Mouse (Mus musculus): Measurements from ENCODE around the gene Jagn1. TPM values are rescaled to one million over a fixed set of nuclear protein-coding genes. Genes with fewer than 3 reads are reported as not detected.

Gene Jagn1
- total and polyA plus RNA-seq, 3 experiments, result 80.6 to 95.6 TPM; not detected in 1

- no peaks in the 10 kb centered on the region for H3K4me1 ChIP-seq (ENCODE audit: control insufficient read depth in 1 of 2, insufficient read depth in 2 of 2, low read length in 2 of 2)
- no peak overlapping the region for H3K9ac ChIP-seq (ENCODE audit: control insufficient read depth, low read depth, low read length, poor library complexity, severe bottlenecking)
- no peak overlapping the region for H3K4me3 ChIP-seq (ENCODE audit: control insufficient read depth in 1 of 2, insufficient read depth in 1 of 2, low read depth in 2 of 2, low read length in 2 of 2)
- H3K9me3 ChIP-seq (replicated peaks; ENCODE audit: insufficient read depth, low read length), result no peaks in the 10 kb centered on the region
- no peaks in the 10 kb centered on the region for H3K79me2 ChIP-seq (ENCODE audit: control insufficient read depth, insufficient read depth, low read length, poor library complexity)
- DNase-seq (ENCODE audit: low read depth, low spot score), result no peak
- H3K27me3 ChIP-seq (ENCODE audit: control insufficient read depth in 1 of 2, insufficient read depth in 2 of 2, low read length in 2 of 2), result no peaks in the 10 kb centered on the region
- H3K27ac ChIP-seq (ENCODE audit: control insufficient read depth, low read depth, low read length), result no peak overlapping the region
- H3K36me3 ChIP-seq (ENCODE audit: control insufficient read depth in 1 of 2, insufficient read depth in 2 of 2, low read length in 2 of 2), result no peaks in the 10 kb centered on the region; a peak in 1 of 4 replicates
- TF ChIP-seq CHD1 (IDR thresholded peaks at IDR 0.05; ENCODE audit: low read depth, low read length) (no peak), UBTF (IDR thresholded peaks at IDR 0.05; ENCODE audit: borderline replicate concordance, insufficient read depth, low read depth, low read length) (no peak)
Measured at GRCm38 (mm10) chr6:113402094-113402493, 40.3 kb upstream of the Jagn1 start.

GRCm38 (mm10) chr6:113404649-113405448 is 37.5 kb upstream of the Jagn1 start:
- no peak for TF ChIP-seq MAFK (IDR thresholded peaks at IDR 0.05; ENCODE audit: borderline replicate concordance, low read depth, low read length)
- no peak for TF ChIP-seq CHD2 (IDR thresholded peaks at IDR 0.05; ENCODE audit: low read length)
- TF ChIP-seq TBP (IDR thresholded peaks at IDR 0.05; ENCODE audit: low read depth, low read length), result no peak
- no peak for TF ChIP-seq RCOR1 (IDR thresholded peaks at IDR 0.05; ENCODE audit: low read depth, low read length)
- no peak for TF ChIP-seq GABPA (IDR thresholded peaks at IDR 0.05; ENCODE audit: low read depth, low read length)
- no peak for TF ChIP-seq ZNF384 (IDR thresholded peaks at IDR 0.05; ENCODE audit: low read depth, low read length)
- TF ChIP-seq ZKSCAN1 (IDR thresholded peaks at IDR 0.05; ENCODE audit: low read depth, low read length), result no peak
- no peak for TF ChIP-seq CTCF (IDR thresholded peaks at IDR 0.05 in 2 of 3, conservative IDR thresholded peaks at IDR 0.05 in 1 of 3; ENCODE audit: control insufficient read depth in 1 of 3, insufficient read depth in 1 of 3, low read depth in 2 of 3, low read length in 3 of 3, poor library complexity in 1 of 3, severe bottlenecking in 1 of 3)
- TF ChIP-seq POLR2AphosphoS5 (IDR thresholded peaks at IDR 0.05; ENCODE audit: borderline replicate concordance, low read depth, low read length), result no peak
- no peak for TF ChIP-seq MXI1 (IDR thresholded peaks at IDR 0.05; ENCODE audit: low read depth, low read length)
- TF ChIP-seq TCF12 (IDR thresholded peaks at IDR 0.05; ENCODE audit: low read depth, low read length), result no peak
- no peak for TF ChIP-seq BHLHE40 (IDR thresholded peaks at IDR 0.05; ENCODE audit: borderline replicate concordance, low read depth, low read length)
- Histone ChIP-seq H3K36me3 (ENCODE audit: control insufficient read depth in 1 of 2, insufficient read depth in 2 of 2, low read length in 2 of 2) (no peaks in the 10 kb centered on the region; a peak in 1 of 4 replicates), H3K27ac (ENCODE audit: control insufficient read depth, low read depth, low read length) (no peak overlapping the region), H3K79me2 (ENCODE audit: control insufficient read depth, insufficient read depth, low read length, poor library complexity) (no peaks in the 10 kb centered on the region), H3K9me3 (replicated peaks; ENCODE audit: insufficient read depth, low read length) (no peaks in the 10 kb centered on the region), H3K27me3 (ENCODE audit: control insufficient read depth in 1 of 2, insufficient read depth in 2 of 2, low read length in 2 of 2) (no peaks in the 10 kb centered on the region), H3K4me3 (ENCODE audit: control insufficient read depth in 1 of 2, insufficient read depth in 1 of 2, low read depth in 2 of 2, low read length in 2 of 2) (no peak overlapping the region), H3K4me1 (ENCODE audit: control insufficient read depth in 1 of 2, insufficient read depth in 2 of 2, low read length in 2 of 2) (no peaks in the 10 kb centered on the region), H3K9ac (ENCODE audit: control insufficient read depth, low read depth, low read length, poor library complexity, severe bottlenecking) (no peak overlapping the region)
- no peak for DNase-seq (ENCODE audit: low read depth, low spot score)

Data from MEL (cell line).